Mouse (Mus musculus) spleen, adult 2 months (tissue): ENCODE measurements around the gene Aoc1.

Source experiments
- CTCF ChIP-seq: fragments of 200-500 bp; IDR thresholded peaks from 2 replicates; pipeline ENCODE4 v1.5.1; 2011; ENCODE audit warnings: mild to moderate bottlenecking, inconsistent platforms; ENCODE audit not compliant: insufficient read depth, insufficient read length, insufficient replicate concordance; ENCODE audit errors: extremely low read depth
- POLR2A ChIP-seq: fragments of 200-500 bp; IDR thresholded peaks from 2 replicates; pipeline ENCODE4 v1.6.1; 2011; ENCODE audit warnings: low read depth, low read length, inconsistent platforms

GRCm38 (mm10) chr6:48956785-48957184 is 84.1 kb downstream of the Aoc1 start:
- TF ChIP-seq POLR2A (no peak), CTCF (no peak)
